Mouse (Mus musculus): ENCODE data around the gene Sesn3. TPM values are rescaled to one million over a fixed set of nuclear protein-coding genes. Genes with fewer than 3 reads are reported as not detected.

Sesn3 gene
- total RNA-seq, 2 experiments from 2014 or later: 88.7 to 97.8 TPM

GRCm38 (mm10) chr9:14276481-14277287 is 1.8 kb downstream of the Sesn3 start:
- peak; percentile 30 to 59 for DNase-seq (ENCODE audit: low spot score in 2 of 2)
- intact Hi-C loops (cut with DNase I): loop anchor here (2.0 to 5.0 kb wide), 3 partner anchors 99 to 384 kb away; no protein-coding TSS in a partner anchor

- peak in 1 of 2 experiments; percentile 42 for DNase-seq (ENCODE audit: low spot score in 2 of 2)
- intact Hi-C loops (cut with DNase I): loop anchor here (2.0 to 5.0 kb wide), 3 partner anchors 100 to 385 kb away; no protein-coding TSS in a partner anchor
Observed at GRCm38 (mm10) chr9:14277365-14277991, 2.6 kb downstream of the Sesn3 start.

GRCm38 (mm10) chr9:14280696-14281095 is 5.8 kb downstream of the Sesn3 start:
- intact Hi-C loops (cut with DNase I): no loop called here
- DNase-seq (ENCODE audit: low spot score in 2 of 2): no peak

GRCm38 (mm10) chr9:14285036-14285435 is 10.2 kb downstream of the Sesn3 start:
- intact Hi-C loops (cut with DNase I): no loop called here
- no peak for DNase-seq (ENCODE audit: low spot score in 2 of 2)

GRCm38 (mm10) chr9:14287234-14287633 is 12.4 kb downstream of the Sesn3 start:
- intact Hi-C loops (cut with DNase I): no loop called here
- DNase-seq (ENCODE audit: low spot score in 2 of 2): no peak

- peak in 1 of 2 experiments; percentile 14 for DNase-seq (ENCODE audit: low spot score in 2 of 2)
- intact Hi-C loops (cut with DNase I): no loop called here
Observed at GRCm38 (mm10) chr9:14288500-14288899, 13.6 kb downstream of the Sesn3 start.

GRCm38 (mm10) chr9:14293866-14294265 is 19.0 kb downstream of the Sesn3 start:
- no peak for DNase-seq (ENCODE audit: low spot score in 2 of 2)
- intact Hi-C loops (cut with DNase I): no loop called here

GRCm38 (mm10) chr9:14295680-14296440 is 21.0 kb downstream of the Sesn3 start:
- intact Hi-C loops (cut with DNase I): no loop called here
- no peak for DNase-seq (ENCODE audit: low spot score in 2 of 2)

GRCm38 (mm10) chr9:14297204-14297603 is 22.3 kb downstream of the Sesn3 start:
- intact Hi-C loops (cut with DNase I): no loop called here
- DNase-seq (ENCODE audit: low spot score in 2 of 2): no peak

- intact Hi-C loops (cut with DNase I): no loop called here
Observed at GRCm38 (mm10) chr9:14299819-14300218, 25.0 kb downstream of the Sesn3 start.

GRCm38 (mm10) chr9:14300795-14301194 is 25.9 kb downstream of the Sesn3 start:
- no peak for DNase-seq (ENCODE audit: low spot score in 2 of 2)
- intact Hi-C loops (cut with DNase I): no loop called here

More at GRCm38 (mm10) chr9:14299819-14300218, 25.0 kb downstream of the Sesn3 start:
- peak in 1 of 2 experiments; percentile 11 for DNase-seq (ENCODE audit: low spot score in 2 of 2)

- DNase-seq (ENCODE audit: low spot score in 2 of 2): no peak
- intact Hi-C loops (cut with DNase I): no loop called here
Observed at GRCm38 (mm10) chr9:14304262-14304968, 29.5 kb downstream of the Sesn3 start.

- intact Hi-C loops (cut with DNase I): no loop called here
- DNase-seq (ENCODE audit: low spot score in 2 of 2): no peak
Observed at GRCm38 (mm10) chr9:14307341-14307740, 32.5 kb downstream of the Sesn3 start.

- intact Hi-C loops (cut with DNase I): no loop called here
- no peak for DNase-seq (ENCODE audit: low spot score in 2 of 2)
Observed at GRCm38 (mm10) chr9:14313968-14314367, 39.1 kb downstream of the Sesn3 start.

- intact Hi-C loops (cut with DNase I): no loop called here
- no peak for DNase-seq (ENCODE audit: low spot score in 2 of 2)
Observed at GRCm38 (mm10) chr9:14314477-14314876, 39.6 kb downstream of the Sesn3 start.

- no peak for DNase-seq (ENCODE audit: low spot score in 2 of 2)
- intact Hi-C loops (cut with DNase I): loop anchor here (5.0 kb wide), 1 partner anchor 479 kb away; no protein-coding TSS in a partner anchor
Observed at GRCm38 (mm10) chr9:14316618-14317017, 41.8 kb downstream of the Sesn3 start.

GRCm38 (mm10) chr9:14335829-14336228 is 61.0 kb downstream of the Sesn3 start:
- intact Hi-C loops (cut with DNase I): no loop called here
- no peak for DNase-seq (ENCODE audit: low spot score in 2 of 2)

GRCm38 (mm10) chr9:14336901-14337300 is 62.0 kb downstream of the Sesn3 start:
- peak in 1 of 2 experiments; percentile 32 for DNase-seq (ENCODE audit: low spot score in 2 of 2)
- intact Hi-C loops (cut with DNase I): no loop called here

GRCm38 (mm10) chr9:14338701-14339100 is 63.8 kb downstream of the Sesn3 start:
- DNase-seq (ENCODE audit: low spot score in 2 of 2): no peak
- intact Hi-C loops (cut with DNase I): no loop called here

All from left cerebral cortex, postnatal 14 days (tissue).